Mouse (Mus musculus): ENCODE measurements around the gene Alkbh2. TPM values are rescaled to one million over a fixed set of nuclear protein-coding genes. Genes with fewer than 3 reads are reported as not detected.
A peak's percentile ranks its signal among the peaks of the same experiment; 100 is the strongest.

Gene Alkbh2
- polyA plus RNA-seq, 1 experiment from 2014 or later: 5.8 TPM

GRCm38 (mm10) chr5:114132841-114133240, 4.8 kb upstream of the Alkbh2 start:
- no peak overlapping the region for H3K9ac ChIP-seq (ENCODE audit: low read depth, low read length)
- no peak overlapping the region for H3K4me2 ChIP-seq (ENCODE audit: low read length)
- H3K4me3 ChIP-seq (ENCODE audit: low read depth, low read length): no peak overlapping the region
- no peaks in the 10 kb centered on the region for H3K36me3 ChIP-seq (ENCODE audit: control insufficient read depth, insufficient read depth, low read length)
- peaks cover 9% of the 10 kb centered on the region for H3K4me1 ChIP-seq (ENCODE audit: control insufficient read depth, insufficient read depth, low read length)
- no peaks in the 10 kb centered on the region for H3K9me3 ChIP-seq (replicated peaks; ENCODE audit: control insufficient read depth, low read length, poor library complexity, severe bottlenecking)
- H3K27me3 ChIP-seq (ENCODE audit: control insufficient read depth, insufficient read depth, low read depth, low read length): no peaks in the 10 kb centered on the region
- WGBS: 81% methylated on average over 6 of the region's 6 CpGs
- H3K27ac ChIP-seq (ENCODE audit: low read length): no peak overlapping the region
- ATAC-seq: no peak

- Histone ChIP-seq H3K9me3 (replicated peaks; ENCODE audit: control insufficient read depth, low read length, poor library complexity, severe bottlenecking) (no peaks in the 10 kb centered on the region), H3K4me3 (ENCODE audit: low read depth, low read length) (peak overlapping the region; percentile 92), H3K4me1 (ENCODE audit: control insufficient read depth, insufficient read depth, low read length) (peaks cover 7% of the 10 kb centered on the region), H3K9ac (ENCODE audit: low read depth, low read length) (peak overlapping the region; percentile 58), H3K27me3 (ENCODE audit: control insufficient read depth, insufficient read depth, low read depth, low read length) (no peaks in the 10 kb centered on the region), H3K36me3 (ENCODE audit: control insufficient read depth, insufficient read depth, low read length) (no peaks in the 10 kb centered on the region), H3K4me2 (ENCODE audit: low read length) (peak overlapping the region; percentile 74), H3K27ac (ENCODE audit: low read length) (no peak overlapping the region)
- ATAC-seq: no peak
- WGBS: under 1% methylated on average over 15 of the region's 15 CpGs
These were observed 3.5 kb upstream of the Alkbh2 start for GRCm38 (mm10) chr5:114131521-114131840.

DNA sequence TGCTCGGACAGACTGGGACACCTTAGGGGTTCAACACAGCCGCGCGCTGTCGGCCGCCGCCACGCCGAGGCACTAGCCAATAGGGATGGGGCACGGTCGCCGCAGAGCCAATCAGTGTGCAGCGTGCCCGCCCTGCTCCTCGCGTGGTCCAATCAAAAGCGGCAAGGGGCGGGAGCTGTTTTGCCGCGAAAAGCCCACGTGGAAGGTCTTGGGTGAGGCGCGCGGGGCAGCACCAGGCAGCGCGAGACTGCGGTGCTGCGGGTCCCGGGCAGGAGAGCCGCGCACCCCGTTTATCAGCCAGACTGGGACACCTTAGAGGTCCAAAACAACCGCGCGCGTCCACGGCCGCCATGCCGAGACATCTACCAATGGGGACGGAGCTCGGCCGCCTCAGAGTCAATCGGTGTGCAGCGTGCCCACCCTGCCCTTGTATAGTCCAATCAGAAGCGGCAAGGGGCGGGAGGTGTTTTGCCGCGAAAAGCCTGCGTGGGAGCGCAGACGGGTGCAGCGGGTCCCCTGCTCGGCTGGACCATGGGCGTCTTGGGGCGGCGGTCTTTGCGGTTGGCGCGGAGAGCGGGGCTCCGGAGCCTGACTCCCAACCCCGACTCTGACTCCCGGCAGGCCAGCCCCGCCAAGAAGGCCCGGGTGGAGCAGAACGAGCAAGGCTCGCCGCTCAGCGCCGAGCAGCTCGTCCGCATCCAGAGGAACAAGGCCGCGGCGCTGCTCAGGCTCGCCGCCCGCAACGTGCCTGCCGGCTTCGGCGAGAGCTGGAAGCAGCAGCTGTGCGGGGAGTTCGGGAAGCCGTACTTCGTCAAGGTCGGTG, 2.9 kb upstream of the Alkbh2 start:
- peak overlapping the region; percentile 69 for H3K9ac ChIP-seq (ENCODE audit: low read depth, low read length)
- no peaks in the 10 kb centered on the region for H3K36me3 ChIP-seq (ENCODE audit: control insufficient read depth, insufficient read depth, low read length)
- peak overlapping the region; percentile 74 for H3K4me2 ChIP-seq (ENCODE audit: low read length)
- H3K27ac ChIP-seq (ENCODE audit: low read length): no peak overlapping the region; the same call in 1 of the 2 replicates
- peaks cover 7% of the 10 kb centered on the region for H3K4me1 ChIP-seq (ENCODE audit: control insufficient read depth, insufficient read depth, low read length)
- H3K4me3 ChIP-seq (ENCODE audit: low read depth, low read length): peak overlapping the region; percentile 92
- ATAC-seq: peak; percentile 97
- H3K9me3 ChIP-seq (replicated peaks; ENCODE audit: control insufficient read depth, low read length, poor library complexity, severe bottlenecking): no peaks in the 10 kb centered on the region
- no peaks in the 10 kb centered on the region for H3K27me3 ChIP-seq (ENCODE audit: control insufficient read depth, insufficient read depth, low read depth, low read length)
- under 1% methylated on average over 87 of the region's 87 CpGs for WGBS

GRCm38 (mm10) chr5:114130211-114130605, 2.2 kb upstream of the Alkbh2 start, which contains the start of gene Ung:
Gene Ung, plus strand, starts transcription at chr5:114130386.
- ATAC-seq: peak; percentile 63
- no peaks in the 10 kb centered on the region for H3K36me3 ChIP-seq (ENCODE audit: control insufficient read depth, insufficient read depth, low read length)
- H3K27me3 ChIP-seq (ENCODE audit: control insufficient read depth, insufficient read depth, low read depth, low read length): no peaks in the 10 kb centered on the region
- peak within 1 kb of the TSS; percentile 69 for H3K9ac ChIP-seq (ENCODE audit: low read depth, low read length)
- no peaks in the 10 kb centered on the region for H3K9me3 ChIP-seq (replicated peaks; ENCODE audit: control insufficient read depth, low read length, poor library complexity, severe bottlenecking)
- WGBS: under 1% methylated on average over 24 of the region's 29 CpGs
- peak within 1 kb of the TSS; percentile 92 for H3K4me3 ChIP-seq (ENCODE audit: low read depth, low read length)
- H3K4me2 ChIP-seq (ENCODE audit: low read length): peak within 1 kb of the TSS; percentile 74
- H3K27ac ChIP-seq (ENCODE audit: low read length): peak within 1 kb of the TSS; percentile 60
- H3K4me1 ChIP-seq (ENCODE audit: control insufficient read depth, insufficient read depth, low read length): peaks cover 7% of the 10 kb centered on the region

GRCm38 (mm10) chr5:114129550-114130210, 1.7 kb upstream of the Alkbh2 start:
- 81% methylated on average over 15 of the region's 15 CpGs for WGBS
- ATAC-seq: no peak
- no peak overlapping the region for H3K27ac ChIP-seq (ENCODE audit: low read length)
- peak overlapping the region; percentile 92 for H3K4me3 ChIP-seq (ENCODE audit: low read depth, low read length)
- H3K9me3 ChIP-seq (replicated peaks; ENCODE audit: control insufficient read depth, low read length, poor library complexity, severe bottlenecking): no peaks in the 10 kb centered on the region
- peak overlapping the region; percentile 74 for H3K4me2 ChIP-seq (ENCODE audit: low read length)
- H3K27me3 ChIP-seq (ENCODE audit: control insufficient read depth, insufficient read depth, low read depth, low read length): no peaks in the 10 kb centered on the region
- no peak overlapping the region for H3K9ac ChIP-seq (ENCODE audit: low read depth, low read length)
- H3K36me3 ChIP-seq (ENCODE audit: control insufficient read depth, insufficient read depth, low read length): no peaks in the 10 kb centered on the region
- peaks cover 7% of the 10 kb centered on the region for H3K4me1 ChIP-seq (ENCODE audit: control insufficient read depth, insufficient read depth, low read length)

- 89% methylated on average over 7 of the region's 7 CpGs for WGBS
- H3K9me3 ChIP-seq (replicated peaks; ENCODE audit: control insufficient read depth, low read length, poor library complexity, severe bottlenecking): no peaks in the 10 kb centered on the region
- peak overlapping the region; percentile 61; the same call in 1 of the 2 replicates for H3K4me3 ChIP-seq (ENCODE audit: low read depth, low read length)
- H3K27ac ChIP-seq (ENCODE audit: low read length): no peak overlapping the region
- ATAC-seq: no peak
- H3K9ac ChIP-seq (ENCODE audit: low read depth, low read length): no peak overlapping the region
- no peaks in the 10 kb centered on the region for H3K27me3 ChIP-seq (ENCODE audit: control insufficient read depth, insufficient read depth, low read depth, low read length)
- H3K4me2 ChIP-seq (ENCODE audit: low read length): peak overlapping the region; percentile 90; the same call in 1 of the 2 replicates
- H3K36me3 ChIP-seq (ENCODE audit: control insufficient read depth, insufficient read depth, low read length): peaks cover 20% of the 10 kb centered on the region
- peaks cover 5% of the 10 kb centered on the region for H3K4me1 ChIP-seq (ENCODE audit: control insufficient read depth, insufficient read depth, low read length)
These were observed 1.3 kb downstream of the Alkbh2 start for GRCm38 (mm10) chr5:114126499-114127244.

DNA sequence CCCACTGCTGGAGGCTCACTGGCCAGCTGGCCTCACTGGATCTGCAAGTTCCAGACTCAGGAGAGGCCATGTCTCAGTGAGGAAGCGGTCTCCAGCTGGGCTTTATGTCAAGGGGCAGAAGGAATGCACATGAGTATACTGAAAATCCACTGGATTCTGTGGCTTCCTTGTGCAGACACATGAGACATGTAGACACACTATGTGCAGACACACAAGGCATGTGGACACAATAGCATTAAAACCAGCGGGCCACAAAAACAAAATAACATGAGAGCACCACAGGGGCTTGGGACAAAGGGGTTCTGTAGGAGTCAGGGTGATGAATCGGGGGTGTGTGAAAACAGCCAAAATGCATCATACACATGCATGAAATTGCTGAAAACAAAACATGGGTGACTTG, 2.0 kb downstream of the Alkbh2 start:
- Histone ChIP-seq H3K4me3 (ENCODE audit: low read depth, low read length) (no peak overlapping the region), H3K36me3 (ENCODE audit: control insufficient read depth, insufficient read depth, low read length) (peaks cover 25% of the 10 kb centered on the region), H3K27me3 (ENCODE audit: control insufficient read depth, insufficient read depth, low read depth, low read length) (no peaks in the 10 kb centered on the region), H3K27ac (ENCODE audit: low read length) (no peak overlapping the region), H3K9me3 (replicated peaks; ENCODE audit: control insufficient read depth, low read length, poor library complexity, severe bottlenecking) (no peaks in the 10 kb centered on the region), H3K4me1 (ENCODE audit: control insufficient read depth, insufficient read depth, low read length) (0 out of 2 replicates have a peak, but pooled peaks cover 3% of the 10 kb centered on the region), H3K9ac (ENCODE audit: low read depth, low read length) (no peak overlapping the region), H3K4me2 (ENCODE audit: low read length) (no peak overlapping the region)
- 92% methylated on average over 3 of the region's 3 CpGs for WGBS
- ATAC-seq: no peak

- no peak overlapping the region for H3K9ac ChIP-seq (ENCODE audit: low read depth, low read length)
- no peaks in the 10 kb centered on the region for H3K27me3 ChIP-seq (ENCODE audit: control insufficient read depth, insufficient read depth, low read depth, low read length)
- no peak for ATAC-seq
- no peak overlapping the region for H3K4me3 ChIP-seq (ENCODE audit: low read depth, low read length)
- WGBS: 91% methylated on average over 4 of the region's 4 CpGs
- H3K4me1 ChIP-seq (ENCODE audit: control insufficient read depth, insufficient read depth, low read length): no peaks in the 10 kb centered on the region
- H3K4me2 ChIP-seq (ENCODE audit: low read length): no peak overlapping the region
- no peak overlapping the region for H3K27ac ChIP-seq (ENCODE audit: low read length)
- H3K9me3 ChIP-seq (replicated peaks; ENCODE audit: control insufficient read depth, low read length, poor library complexity, severe bottlenecking): no peaks in the 10 kb centered on the region
- peaks cover 48% of the 10 kb centered on the region for H3K36me3 ChIP-seq (ENCODE audit: control insufficient read depth, insufficient read depth, low read length)
These were observed 8.2 kb downstream of the Alkbh2 start for GRCm38 (mm10) chr5:114119806-114120205.

Data from midbrain, embryonic 16.5 days (tissue).